Mouse (Mus musculus) kidney, postnatal 36 days (tissue): ENCODE results near the gene Aldh1l1.

Experiments used
- DNase-seq, 2 experiments: peaks; one replicate each; pipeline ENCODE4 v3.0.0; 2021 to 2022; ENCODE audit warnings: mixed read lengths in 2 of 2

Aldh1l1 gene

DNA sequence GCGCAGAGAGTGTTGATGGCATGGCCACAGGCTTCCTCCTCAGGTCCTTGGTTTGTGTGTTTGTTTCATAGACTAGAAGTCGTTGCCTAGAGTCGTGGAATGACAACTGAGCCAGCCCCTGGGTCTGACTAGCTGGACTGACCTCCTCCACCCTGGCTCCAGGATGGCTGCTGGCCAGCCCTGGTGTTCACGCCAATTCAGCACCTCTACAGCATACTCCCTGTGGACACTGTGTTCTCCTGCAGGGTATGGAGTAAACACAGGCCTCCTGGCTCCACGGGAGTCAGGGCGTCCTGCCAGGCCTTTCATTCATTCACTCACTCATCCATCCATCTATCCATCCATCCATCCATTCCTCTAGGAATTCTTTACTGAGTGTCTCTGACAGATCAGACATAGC, 22.9 kb downstream of the Aldh1l1 start:
- peak; percentile 95 to 97 for DNase-seq

DNA sequence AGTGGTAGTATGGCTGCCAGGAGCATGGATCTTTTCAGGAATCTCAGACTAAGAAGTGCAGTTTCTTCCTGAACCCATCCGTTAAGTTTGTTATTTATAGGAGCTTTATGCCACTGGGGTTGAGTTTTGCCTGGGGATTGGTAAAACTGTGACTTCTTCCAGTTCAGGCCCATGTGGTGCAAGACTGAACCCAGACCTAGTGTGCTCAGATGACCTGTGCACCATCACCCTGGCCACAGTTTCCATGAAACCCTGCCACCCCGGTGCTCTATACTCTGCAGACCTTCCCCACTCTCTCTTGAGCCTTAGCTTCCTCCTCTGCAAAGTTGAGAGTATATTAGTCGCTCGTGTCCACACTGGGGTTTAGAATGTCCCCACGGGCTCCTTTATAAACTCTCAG, 26.2 kb downstream of the Aldh1l1 start:
- DNase-seq: no peak

DNA sequence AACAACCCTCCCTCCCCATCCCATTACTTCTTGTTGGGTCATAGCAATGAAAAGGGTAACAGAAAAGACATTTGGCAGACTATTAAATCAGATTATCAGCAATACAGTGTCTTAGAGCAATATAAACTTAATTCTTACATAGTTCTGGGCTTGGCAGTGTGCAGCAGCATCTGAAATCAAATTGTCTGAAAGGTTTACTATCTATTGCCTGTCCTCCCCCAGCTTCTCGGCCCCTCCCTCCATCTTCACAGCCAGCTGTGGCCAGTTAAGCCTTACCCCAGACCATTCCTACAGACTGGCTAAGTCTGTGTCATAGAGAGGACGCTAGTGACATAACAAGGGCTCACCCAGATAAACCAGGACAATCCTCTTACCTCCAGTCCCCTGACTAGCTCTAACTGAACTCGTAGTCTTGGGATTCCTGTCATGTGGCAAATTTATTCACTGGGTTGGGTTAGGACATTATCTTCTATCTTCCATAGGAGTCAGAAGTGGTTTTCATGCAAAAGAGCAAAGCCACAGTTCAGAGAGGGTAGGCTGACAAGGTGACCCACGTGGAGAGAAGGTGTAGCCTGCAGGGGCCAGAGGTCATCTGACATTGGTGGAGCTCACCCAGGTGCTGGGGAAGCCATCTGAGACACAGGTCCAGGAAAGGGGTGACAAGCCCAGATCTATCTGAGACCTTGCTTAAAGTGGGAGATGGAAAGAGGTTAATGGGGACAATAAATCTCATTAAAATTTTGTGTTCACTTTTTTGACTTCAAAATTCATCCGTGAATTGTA, 27.0 kb downstream of the Aldh1l1 start:
- no peak for DNase-seq

DNA sequence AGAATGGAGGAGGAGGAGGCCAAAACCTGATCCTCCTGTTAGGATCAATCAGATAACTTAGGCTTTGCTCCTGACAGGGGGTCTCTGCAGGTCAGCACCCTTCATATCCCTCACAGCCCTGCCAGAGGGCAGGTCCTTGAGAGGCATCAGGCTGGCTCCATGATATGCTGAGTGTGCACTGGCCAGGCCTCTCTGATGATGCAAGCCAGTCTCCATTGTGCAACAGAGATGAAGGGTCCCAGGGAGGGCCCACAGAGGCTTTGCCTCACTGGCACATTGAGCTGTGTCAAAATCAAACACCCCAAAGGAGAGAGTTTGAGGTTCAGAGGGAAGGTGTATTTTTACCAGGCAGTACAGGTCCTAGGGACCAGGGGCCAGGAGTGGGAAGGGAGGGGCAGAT, 28.1 kb downstream of the Aldh1l1 start:
- DNase-seq: peak in 1 of 2 experiments; percentile 40

DNA sequence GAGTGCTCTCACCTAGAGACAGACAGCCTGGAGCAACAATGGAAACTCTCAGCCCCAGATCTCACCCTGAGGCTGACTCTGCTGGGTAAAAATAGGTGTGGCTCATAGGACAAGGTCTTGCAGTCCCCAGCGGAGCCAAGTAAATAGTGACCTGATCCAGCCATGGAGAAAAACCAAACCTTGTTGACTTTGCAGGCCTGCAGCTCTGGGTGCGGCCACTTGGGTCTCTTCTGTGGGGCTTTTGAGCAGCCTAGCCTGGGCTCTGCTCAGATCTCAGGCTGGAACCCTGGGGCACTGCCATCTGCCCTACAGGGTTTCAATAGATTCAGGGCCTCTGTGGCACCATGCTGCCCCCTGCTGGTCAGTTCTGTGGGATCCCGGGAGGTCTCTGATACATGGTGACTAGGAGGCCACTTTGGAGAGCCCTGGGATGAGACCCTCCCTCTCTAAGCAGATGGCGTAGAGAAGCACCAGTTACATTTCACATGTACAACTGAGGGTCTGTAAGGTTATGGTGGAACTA, 28.7 kb downstream of the Aldh1l1 start:
- DNase-seq: peak; percentile 91 to 96

DNA sequence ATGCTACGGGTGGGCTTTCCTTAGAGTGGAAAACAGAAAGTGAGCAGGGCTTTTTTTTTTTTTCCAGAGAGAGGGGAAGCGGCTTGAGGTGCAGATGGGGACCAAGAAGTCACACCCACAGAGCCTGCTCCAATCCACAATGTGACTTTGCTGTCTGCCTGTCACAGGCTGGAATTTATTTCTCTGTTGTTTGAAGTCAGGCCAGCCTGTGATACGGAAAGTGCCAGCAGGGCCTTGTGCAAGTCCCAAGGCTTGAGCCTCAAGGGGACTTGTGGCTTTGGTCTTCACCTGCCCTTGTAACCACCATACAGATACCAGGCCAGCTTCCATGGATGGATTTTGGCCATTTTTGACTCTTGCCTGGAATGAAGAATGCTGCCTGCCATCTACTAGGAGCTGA, 32.7 kb downstream of the Aldh1l1 start:
- DNase-seq: no peak

DNA sequence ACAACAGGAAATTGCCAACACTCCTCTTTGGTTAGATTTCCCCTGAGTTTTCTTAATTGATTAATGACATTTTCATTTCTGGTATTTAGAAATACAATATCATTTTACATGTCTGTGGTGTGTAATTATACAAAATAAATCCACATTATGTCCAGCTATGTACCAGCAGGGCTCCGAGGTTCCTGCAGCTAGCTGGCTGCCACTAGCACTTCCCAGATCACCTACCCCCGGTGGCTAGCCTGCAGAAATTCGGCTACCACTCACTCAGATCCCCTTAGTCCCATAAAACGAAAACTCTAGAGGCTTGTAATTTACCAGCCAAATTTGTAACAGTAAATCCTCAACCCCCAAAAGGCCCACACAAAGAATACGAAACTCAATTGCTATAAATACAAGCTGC, 33.1 kb downstream of the Aldh1l1 start:
- no peak for DNase-seq

DNA sequence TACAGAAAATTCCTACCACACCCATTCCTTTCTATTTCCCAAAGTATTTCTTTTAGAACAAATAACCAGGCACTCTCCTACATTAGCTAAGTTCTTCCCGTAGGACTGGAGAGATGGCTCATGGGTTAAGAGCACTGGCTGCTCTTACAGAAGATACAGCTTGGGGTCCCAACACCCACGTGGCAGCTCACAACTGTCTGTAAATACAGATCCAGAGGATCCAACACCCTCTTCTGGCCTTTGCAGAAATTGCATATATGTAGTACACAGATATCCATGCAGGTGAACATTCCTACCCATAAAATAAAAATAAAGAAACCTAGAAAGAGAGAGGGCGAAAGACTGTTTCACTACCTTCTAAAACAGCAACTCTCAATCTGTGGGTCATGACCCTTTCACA, 40.2 kb downstream of the Aldh1l1 start:
- no peak for DNase-seq

DNA sequence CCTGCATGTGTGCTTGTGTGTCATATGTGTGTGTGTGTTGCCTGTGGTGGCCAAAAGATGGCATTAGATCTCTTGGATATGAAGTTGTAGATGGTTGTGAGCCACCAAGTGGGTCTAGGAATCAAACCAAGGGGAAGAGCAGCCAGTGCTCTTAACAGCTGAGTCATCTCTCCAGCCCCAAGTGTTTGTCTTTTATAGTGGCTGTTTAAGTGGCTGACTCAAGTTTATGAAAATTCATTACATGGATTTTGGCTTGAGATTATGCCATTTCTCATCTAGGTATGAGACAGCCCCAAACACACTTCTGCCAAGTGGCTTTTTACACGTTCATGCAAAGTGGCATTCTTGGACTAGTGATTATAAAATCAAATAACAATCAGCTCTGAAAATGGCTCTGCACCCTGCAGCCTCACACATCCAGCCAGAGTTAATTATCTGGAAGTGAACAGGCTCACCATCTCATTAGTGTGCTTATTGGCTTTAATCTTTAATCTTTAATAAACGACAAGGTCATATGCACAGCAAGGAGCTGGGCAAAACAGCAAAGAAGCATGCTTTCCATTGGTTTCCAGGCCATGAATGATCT, 43.3 kb downstream of the Aldh1l1 start:
- DNase-seq: no peak

DNA sequence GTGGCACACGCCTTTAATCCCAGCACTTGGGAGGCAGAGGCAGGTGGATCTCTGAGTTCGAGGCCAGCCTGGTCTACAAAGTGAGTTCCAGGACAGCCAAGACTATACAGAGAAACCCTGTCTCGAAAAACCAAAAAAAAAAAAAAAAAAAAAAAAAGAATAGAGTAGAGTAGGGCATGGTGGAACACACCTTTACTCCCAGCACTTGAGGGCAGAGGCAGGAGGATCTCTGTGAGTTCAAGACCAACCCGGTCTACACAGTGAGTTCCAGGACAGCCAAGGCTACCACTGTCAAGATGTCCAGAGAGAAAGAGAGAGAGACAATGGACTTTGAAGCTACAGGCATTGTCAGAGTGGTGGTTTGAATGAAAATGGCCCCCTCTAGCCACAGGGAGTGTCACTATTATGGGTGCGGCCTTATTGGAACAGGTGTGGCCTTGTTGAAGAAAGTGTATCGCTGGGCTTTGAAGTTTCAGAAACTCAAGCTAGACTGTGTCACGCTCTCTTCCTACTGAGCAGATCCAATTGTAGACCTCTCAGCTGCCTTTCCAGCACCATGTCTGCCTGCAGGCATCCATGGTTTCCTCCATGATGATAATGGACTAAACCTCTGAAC, 46.5 kb downstream of the Aldh1l1 start:
- DNase-seq: no peak

DNA sequence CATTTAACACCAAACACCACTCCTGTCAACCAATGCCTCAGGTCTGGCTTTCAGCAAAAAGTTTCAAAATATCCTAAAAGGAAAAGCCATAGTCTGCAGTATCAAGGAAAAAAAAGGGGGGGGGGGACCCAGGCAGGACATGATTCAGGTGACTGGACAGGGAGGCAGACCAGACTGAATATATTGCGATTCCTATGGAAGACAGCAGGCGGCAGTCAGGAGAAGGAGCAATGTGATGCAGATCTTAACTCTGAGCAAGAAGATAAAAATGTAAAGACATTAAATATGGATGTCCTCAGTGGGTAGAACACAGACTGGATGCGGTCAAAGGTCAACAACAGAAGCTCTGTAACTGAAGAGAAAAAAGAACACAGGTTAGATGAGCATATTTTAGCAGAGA, 47.3 kb downstream of the Aldh1l1 start:
- DNase-seq: no peak

DNA sequence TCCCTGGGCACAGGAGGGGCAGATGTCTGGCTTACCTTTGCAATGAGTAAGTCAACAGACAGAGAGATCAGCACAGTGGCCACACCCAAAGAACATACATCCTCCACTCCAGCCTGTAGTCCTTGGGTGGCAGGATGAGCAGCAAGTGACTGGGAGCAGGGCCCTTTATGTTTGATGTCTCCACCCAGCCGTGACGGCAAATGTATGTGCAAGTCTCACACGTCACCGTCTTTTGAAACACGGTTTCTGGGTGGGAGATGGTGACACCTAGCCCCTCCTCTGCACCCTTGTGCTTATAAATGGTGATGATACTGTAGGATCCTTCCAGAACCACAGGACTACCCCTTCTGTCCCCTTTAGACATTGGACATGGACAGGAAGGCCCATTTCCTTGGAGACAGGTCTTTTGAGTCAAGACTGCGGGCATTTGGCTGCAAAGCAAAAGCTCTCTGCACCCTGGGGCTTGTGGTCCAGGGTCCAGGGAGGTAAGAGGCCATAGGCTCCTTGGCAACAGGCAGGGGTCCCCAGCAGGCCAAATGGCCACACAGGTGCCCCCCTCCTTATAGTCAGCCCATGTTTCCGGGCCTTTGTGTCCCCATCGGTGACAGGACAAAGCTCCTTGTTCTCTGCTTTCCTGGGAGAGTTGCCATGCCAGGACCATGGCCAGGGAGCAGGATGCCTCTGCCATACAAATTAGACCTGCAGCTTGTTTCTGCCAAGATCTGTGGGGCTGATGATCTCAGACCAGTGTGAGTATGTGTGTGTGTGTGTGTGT, 48.7 kb downstream of the Aldh1l1 start:
- DNase-seq: no peak

DNA sequence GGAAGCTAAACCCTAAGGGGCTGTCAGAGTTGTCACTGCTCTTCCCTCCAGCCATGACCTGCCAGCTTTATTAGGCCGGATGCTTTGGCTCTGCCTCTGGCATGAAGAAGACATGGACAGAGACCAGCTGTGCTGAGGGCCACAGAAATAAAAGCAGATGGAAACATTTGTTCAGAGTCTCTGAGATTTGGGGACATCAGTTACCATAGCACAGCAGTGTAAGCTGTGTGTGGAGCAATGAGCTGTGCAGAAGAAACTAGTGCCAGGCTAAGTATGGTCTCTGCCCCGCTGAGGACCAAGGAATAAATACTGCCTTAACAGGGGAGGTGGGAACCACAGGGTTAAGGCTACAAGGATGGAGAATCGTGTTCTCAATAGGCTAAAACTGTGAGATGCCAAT, 50.6 kb downstream of the Aldh1l1 start:
- DNase-seq: no peak

DNA sequence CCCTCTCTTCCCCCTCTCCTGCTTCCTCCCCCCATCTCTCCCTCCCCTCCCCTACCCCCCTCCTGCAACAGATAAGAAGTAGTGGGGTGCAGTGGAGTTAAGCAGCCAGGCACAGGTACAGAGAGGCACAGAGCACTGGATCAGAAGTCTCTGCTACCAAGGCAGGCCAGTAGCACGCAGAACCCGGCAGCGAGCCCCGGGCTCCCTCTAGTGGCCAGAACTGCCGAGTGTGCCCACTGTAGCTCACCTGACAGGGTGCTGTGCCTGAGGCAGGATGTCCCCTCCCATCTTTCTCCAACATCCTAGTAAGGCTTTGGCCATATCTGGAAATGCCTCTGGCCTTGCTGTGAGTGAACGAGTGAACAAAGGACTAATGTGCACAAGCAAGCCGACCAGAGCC, 51.7 kb downstream of the Aldh1l1 start:
- DNase-seq: peak; percentile 88 to 96

DNA sequence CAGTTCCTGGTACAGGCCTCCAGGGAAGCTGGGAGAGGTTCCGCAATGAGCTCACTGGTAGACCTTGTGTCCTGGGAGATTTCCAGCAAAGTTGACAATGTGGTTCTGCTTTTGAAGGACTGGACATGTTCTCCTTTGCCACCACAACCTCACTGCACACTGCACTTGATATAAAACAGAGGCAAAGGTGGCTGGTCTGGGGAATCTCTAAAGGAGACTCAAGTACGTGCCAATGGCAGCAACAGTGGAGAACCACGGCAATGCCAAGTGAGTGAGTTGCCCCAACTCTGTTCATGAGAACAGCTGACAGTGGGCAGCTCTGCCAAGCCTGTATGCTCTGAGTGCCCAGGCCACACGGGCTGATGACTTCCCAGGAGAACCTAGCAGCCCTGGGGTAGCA, 53.0 kb downstream of the Aldh1l1 start:
- no peak for DNase-seq

DNA sequence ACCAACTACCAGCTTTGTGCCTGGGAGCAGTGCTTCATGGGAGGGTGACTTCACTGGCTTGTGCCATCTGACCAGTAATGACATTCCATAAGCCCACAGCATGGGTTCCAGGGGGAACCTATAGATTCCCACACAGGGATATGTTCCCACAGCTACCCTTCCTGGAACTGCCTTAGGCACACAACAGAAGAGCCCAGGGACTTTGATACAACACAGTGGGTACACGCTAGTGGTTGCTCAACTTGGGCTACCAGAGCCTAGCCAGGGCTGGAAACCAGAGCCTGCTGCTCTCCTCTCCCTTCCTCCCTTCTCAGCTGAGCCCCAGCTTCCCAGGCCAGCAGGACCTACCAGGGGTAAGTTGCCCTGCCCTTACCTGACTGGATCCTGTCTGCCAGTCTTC, 54.3 kb downstream of the Aldh1l1 start:
- no peak for DNase-seq

DNA sequence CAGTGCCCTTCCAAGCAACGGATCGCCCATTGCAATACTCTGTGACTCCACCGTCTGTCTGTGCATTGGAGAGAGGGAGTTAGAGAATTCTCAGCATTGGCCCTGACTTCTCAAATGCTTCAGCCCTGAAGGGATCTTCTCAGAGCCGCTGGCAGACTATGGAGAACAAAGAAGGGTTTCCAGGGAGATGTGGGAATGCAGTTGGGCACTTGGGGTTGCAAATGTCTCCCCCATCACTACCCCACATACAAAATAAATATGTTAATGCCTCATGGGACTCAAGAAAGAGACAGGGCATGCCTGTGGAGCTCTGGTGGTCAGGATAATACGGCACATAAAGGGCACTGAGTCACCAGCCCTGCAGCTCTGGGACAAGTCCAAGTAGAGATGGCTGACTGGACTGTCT, 55.1 kb downstream of the Aldh1l1 start:
- no peak for DNase-seq

DNA sequence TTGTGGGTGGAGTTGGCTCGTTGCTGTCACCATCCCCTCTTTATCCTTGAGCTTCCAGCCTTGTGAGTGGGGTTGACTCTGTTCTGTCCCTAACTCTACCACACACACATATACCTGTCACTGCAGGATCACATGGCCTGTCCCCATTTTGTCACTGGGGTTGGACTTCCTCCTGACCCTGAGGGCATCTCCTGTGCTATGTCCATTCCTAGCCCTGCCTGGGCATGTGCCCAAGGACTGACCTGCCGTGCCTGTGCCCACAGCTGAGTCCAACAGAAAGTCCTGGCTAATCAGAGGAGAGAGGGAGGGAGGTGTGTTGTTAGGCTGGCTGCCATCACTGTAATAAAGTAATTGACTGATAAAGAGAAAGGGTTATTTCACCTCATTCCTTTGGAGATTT, 58.2 kb downstream of the Aldh1l1 start:
- peak; percentile 79 to 85 for DNase-seq

DNA sequence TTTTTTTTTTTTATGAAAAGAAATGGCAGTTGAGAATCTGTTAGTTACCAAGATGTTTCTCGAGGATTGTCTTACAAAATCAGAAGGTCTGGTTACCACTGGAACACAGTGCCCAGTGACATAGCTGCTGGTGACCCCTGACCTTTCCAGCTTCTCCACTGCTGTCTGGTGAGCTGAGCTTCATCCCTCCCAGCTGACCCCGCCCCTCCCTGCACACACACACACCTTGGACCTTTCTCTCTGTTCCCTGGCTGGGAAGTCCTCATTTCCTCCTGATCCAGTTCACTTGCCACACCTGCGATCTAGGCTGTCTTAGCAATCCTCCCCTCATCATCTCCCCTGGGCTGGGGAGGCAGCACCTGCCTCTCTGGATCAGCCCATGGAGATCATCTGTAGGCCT, 60.0 kb downstream of the Aldh1l1 start:
- DNase-seq: peak; percentile 62 to 71

DNA sequence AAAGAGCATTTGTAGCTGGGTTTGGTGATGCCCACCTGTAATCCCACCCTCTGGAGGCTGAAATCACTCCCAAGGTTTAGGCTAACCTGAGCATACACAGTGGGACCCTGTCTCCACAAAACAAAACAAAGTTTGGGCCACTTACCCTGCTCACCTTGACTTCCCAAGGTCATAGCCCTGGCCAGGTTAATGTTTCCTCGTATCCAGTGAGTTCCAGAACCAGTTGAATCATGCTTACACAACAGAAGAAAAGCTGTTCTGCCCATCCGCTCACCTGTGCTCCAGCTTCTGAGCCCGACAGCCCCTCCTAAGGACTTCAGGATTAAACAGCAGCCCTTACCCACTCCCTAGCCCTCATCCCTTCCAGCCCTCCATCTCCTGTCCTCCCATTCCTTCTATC, 60.8 kb downstream of the Aldh1l1 start:
- DNase-seq: peak; percentile 68 to 84

DNA sequence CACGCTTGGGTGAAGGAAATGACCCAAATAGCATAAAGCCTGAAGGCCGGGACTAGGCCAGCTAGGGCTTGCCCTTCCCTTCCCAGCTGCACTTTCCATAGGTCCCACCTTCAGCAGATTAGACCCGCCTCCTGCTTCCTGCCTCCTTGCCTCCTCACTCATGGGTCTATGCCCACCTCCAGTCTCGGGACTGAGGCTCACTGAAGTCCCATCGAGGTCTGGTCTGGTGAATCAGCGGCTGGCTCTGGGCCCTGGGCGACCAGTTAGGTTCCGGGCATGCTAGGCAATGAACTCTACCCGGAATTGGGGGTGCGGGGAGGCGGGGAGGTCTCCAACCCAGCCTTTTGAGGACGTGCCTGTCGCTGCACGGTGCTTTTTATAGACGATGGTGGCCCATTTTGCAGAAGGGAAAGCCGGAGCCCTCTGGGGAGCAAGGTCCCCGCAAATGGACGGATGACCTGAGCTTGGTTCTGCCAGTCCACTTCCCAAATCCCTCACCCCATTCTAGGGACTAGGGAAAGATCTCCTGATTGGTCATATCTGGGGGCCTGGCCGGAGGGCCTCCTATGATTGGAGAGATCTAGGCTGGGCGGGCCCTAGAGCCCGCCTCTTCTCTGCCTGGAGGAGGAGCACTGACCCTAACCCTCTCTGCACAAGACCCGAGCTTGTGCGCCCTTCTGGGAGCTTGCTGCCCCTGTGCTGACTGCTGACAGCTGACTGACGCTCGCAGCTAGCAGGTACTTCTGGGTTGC, 64.1 kb downstream of the Aldh1l1 start:
- DNase-seq: peak; percentile 89 to 92

DNA sequence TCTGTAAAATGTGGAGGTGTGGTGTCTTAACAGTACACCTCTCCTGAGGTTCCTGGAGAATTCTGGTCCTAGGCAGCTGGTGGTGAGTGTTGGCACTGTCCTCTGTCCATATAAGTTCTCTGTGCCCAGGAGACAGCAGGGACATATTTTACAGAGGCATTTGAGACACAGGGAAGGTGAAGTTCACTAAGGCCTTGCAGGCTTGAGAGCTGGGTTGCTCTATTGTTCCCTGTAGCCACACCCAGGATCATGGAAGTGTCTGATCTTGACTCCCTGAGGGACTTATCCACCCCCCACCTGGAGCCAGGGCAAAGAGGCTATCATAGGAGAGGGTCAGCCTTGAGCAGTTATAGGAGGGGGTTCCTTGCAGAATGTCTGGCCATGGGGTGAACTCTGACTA, 65.0 kb downstream of the Aldh1l1 start:
- DNase-seq: no peak

DNA sequence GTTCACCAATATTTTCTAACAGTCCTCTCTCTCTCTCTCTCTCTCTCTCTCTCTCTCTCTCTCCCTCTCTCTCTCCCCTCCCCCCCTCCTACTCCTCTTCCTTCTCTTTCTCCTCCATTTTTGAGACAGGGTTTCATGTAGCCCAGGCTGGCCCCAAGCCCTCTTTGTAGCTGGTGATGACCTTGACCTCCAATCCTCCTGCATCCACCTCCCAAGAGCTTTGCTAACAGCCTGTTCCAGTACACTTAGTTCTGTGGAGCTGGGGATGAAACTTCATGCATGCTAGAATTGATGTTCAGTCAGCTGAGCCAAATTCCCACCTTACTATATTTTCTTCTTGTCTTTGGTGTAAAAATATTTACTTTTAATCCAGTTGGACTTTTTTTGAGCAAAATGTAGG, 67.0 kb downstream of the Aldh1l1 start:
- peak in 1 of 2 experiments; percentile 55 for DNase-seq
